Mouse (Mus musculus) naive thymus-derived CD4-positive, alpha-beta T cell, adult 2 months (primary cell): ENCODE data around the gene Kif3b.

Experiments
- DNase-seq: peaks from one replicate; pipeline ENCODE4 v3.0.0-alpha.2; 2011; ENCODE audit warnings: low read depth

Kif3b gene

DNA sequence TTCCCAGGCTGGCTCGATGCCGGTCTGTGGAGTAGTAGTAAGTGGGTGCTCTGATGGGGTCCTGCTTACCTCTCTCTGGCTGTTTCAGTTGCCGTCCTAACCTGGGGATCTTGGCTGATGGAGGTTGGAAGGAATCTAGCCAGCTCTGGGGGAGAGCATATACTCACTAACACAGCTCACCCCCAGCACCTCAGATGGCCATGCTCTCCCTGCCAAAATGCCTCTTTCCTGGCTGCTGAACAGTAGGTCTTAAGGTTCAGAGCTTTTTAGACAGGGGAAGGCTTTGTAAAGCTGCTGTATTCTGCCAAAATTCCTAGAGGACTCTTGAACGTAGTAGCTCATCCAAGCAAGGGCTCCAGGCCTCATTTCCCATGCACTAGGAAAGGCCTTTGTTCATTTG lies 6.6 kb downstream of the Kif3b start:
- no peak for DNase-seq

- no peak for DNase-seq
These were observed 7.2 kb downstream of the Kif3b start for GRCm38 (mm10) chr2:153298460-153298859.

GRCm38 (mm10) chr2:153298863-153299262 lies 7.7 kb downstream of the Kif3b start:
- no peak for DNase-seq

GRCm38 (mm10) chr2:153301123-153301522 lies 9.9 kb downstream of the Kif3b start:
- no peak for DNase-seq

- DNase-seq, result no peak
These were observed 14.0 kb downstream of the Kif3b start for GRCm38 (mm10) chr2:153305240-153305639.

DNA sequence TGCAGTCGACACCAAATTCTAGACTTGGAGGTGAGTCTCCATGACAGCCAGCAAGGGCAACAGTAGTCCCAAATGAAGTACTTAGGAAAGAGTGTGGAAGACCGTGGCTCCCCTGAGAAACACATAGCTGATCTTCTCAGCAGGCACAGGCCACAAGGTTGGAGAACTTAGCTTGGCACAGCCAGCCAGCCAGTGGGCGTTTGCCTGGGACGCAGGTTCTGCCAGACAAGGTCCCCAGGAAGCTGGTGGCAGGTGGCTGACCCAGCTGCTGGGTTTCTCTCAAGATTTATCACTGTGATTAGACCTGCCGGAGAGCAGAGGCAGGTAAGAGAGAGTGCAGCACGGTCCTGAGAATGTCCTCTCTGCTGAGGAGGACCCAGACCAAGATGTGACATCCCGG lies 17.4 kb downstream of the Kif3b start:
- no peak for DNase-seq

DNA sequence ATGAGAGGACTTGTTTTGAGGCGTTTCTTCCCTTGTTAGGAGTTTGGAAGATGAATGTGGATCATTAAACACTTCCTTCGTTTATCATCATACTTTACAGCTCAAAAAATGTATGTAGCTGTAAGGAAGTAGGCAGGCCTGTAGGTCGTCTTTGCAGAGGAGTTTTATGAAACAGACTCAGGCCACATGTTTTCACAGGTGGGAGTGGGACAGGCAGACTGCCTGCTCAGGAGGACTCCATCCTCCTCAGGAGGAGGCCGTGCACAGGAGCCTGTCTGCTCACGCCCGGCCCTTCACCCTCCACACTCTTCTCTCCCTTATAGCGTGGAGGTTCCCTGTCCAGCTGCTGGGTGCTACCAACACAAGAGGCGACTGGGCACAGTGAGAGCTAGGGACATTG lies 17.9 kb downstream of the Kif3b start:
- no peak for DNase-seq

DNA sequence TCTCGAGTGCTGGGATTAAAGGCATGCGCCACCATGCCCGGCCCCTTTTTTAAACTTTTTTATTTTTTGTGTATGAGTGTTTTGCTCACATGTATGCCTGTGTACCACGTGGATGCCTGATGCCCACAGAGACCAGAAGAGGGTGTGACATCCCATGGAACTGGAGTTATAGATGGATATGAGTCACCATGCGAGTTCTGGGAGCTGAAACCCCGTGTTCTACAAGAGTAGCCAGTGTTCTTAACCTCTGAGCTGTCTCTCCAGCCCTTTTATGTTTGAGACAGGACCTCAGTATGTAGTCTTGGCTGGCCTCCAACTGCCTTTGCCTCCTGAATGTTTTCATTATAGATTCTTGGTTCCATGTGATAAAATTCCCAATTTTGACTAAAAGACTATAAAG lies 19.0 kb downstream of the Kif3b start:
- no peak for DNase-seq

DNA sequence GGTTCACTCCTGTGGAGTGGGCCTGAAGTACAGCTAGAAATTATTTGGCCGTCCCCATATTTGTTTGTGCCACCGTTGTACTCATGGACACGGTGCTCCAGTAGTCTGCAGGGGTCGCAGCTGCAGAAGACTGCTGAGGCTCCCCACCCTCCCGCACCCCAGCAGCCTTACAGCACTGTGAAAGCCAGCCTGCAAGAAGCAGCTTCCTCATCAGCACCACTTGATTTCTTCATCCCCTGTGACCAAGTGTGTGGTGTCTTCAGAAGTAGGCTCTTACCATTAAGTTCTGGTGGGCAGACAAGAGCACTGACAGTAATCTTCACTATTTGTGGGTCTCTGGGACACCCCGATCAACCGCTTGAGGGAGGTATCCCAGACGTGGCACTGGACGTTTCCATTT lies 21.7 kb downstream of the Kif3b start:
- no peak for DNase-seq

GRCm38 (mm10) chr2:153318408-153318807 lies 27.2 kb downstream of the Kif3b start:
- DNase-seq, result no peak

DNA sequence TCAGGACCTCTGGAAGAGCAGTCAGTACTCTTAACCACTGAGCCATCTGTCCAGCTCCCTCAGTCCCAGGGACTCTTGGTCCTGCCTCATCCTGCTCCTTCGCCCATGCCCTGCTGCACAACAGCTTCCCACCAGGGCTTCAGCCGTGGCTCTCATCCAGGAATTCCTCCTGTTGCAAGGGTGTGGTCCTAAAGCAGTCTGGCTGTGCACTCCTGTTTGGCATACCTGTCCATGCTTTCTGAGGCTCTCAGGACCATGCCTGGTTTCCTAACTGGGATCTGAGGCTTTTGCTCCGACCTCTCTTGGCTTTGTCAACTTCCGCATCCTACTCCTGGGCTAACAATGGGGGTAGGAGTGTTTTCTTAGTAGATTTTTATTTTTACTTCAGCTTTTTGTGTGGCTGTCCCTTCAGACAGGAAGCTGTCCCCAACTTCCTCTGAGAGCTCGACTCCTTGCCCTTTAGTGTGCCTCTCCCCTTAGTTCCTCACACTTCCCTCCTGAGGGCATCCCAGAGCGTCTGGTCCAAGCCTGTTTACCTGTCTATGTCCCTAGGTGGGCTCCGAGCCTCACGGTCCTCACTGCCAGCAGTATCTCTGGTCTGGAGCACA lies 27.9 kb downstream of the Kif3b start:
- peak; percentile 23 for DNase-seq

DNA sequence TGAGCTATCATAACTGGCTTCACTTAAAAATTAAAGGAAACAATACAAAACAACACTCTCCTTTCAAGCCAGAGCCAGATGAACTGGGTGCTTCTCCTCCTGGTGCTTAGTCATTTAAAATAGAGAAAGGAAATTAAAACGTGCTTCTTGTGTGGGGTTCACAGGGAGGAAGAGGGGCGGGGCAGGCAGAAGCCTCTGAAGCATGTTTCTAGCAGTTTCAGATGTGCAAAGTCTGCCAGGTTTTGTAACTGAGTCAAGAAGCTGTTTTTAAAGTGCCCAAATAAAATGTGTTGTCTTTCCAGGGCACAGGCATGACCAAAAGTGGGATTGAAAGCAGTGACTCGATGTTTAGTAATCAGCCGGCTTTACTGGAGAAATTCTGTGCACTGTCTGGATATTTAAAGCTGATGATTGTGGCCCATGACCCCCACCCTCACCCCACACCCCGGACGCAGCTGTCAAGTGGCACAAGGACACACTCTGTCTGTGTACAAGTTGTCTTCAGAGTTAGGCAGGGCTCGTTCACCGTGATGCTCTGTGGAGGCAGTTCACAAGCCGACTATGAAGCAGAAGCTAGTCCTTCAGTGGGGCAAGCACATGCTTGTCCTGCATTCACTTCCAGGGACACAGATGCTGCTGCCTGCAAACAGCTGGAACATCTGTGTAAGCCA lies 34.6 kb downstream of the Kif3b start:
- peak; percentile 43 for DNase-seq

GRCm38 (mm10) chr2:153332271-153332670 lies 41.1 kb downstream of the Kif3b start:
- no peak for DNase-seq

DNA sequence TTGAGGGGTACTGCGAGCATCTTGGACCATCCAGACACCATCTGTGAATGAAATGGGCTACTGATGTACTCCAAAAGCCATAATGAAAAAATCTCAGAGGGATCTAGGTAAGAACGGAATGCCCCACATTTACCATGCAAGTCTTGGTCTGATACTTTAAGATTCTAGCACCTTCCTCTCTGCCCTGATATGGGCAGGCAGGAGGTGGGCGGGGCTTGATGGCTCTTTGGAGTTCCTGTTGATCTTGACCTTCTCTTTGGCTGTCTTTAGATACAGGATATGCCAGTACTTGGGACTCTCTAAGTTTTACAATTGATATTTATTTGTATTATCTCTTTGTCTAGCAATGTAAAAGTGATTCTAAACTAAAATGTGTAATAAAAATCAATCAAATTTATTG lies 41.8 kb downstream of the Kif3b start:
- DNase-seq, result peak; percentile 61

GRCm38 (mm10) chr2:153333822-153334232 lies 42.6 kb downstream of the Kif3b start:
- DNase-seq, result no peak

GRCm38 (mm10) chr2:153334281-153334680 lies 43.1 kb downstream of the Kif3b start:
- no peak for DNase-seq

DNA sequence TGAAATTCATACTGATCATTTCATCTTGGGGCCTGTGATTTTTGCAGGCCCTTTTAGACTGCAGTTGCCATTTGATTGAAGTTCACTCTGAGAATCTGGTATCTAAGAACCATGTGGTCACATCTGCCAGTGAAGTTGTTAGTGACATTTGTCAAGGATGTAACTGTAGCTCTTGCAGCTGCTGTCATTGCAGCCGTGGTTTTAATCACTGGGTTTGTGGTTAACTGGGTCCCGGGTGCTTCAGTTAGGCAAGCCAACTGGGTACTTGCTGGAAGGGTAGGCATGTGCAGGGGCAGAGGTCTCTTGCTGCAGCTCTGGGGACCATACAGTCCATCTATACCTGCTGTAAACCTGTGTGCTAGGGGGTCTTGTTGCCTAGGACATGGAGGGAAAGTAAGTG lies 44.9 kb downstream of the Kif3b start:
- DNase-seq, result peak; percentile 79

GRCm38 (mm10) chr2:153338361-153339350 lies 47.4 kb downstream of the Kif3b start:
- peak; percentile 56 for DNase-seq

DNA sequence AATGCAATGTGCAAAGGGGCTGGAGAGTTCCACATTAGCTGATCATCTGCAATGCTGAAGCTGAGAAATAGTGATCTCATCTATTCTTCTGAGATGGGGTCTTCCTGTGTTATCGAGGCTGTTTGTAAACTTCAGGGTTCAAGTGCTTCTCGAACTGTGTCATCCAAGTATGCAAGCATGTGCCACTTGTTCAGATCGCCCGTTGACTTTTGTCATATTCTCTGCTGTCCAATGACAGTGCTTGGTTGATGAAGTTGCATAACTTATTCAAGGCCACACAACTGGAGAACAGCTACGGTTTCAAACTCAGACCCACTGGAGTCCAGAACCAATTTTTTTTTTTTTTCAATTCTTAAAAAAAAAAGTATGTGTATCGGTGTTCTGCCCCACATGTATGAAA lies 51.0 kb downstream of the Kif3b start:
- DNase-seq, result no peak

GRCm38 (mm10) chr2:153342602-153343001 lies 51.4 kb downstream of the Kif3b start:
- DNase-seq, result no peak

- no peak for DNase-seq
These were observed 52.0 kb downstream of the Kif3b start for GRCm38 (mm10) chr2:153343191-153343590.

DNA sequence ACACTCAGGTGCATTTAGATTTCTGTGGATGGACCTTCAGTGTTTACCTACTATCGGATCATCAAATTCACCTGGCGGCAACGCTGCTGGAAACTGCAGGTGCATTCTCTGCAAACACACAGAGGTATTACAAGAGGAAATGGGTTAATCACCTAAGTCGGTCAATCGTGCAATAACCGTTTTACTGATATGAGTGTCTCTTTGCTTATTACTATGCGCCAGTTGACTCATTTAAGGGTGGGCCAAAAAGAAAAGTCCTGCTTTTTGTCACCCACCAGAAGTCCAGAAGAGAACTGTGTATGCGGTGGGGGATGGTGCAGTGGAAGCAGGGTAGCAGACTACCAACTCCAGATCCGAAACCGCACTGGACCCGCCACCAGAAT lies 53.8 kb downstream of the Kif3b start:
- DNase-seq, result no peak
